Mouse (Mus musculus): ENCODE data around the gene 4930474N05Rik.

4930474N05Rik gene

GRCm38 (mm10) chr14:36094617-36095016 lies at the start of gene 4930474N05Rik:
Gene 4930474N05Rik, plus strand, starts transcription at chr14:36094917.
- no peak for DNase-seq

- DNase-seq: no peak
Measured at GRCm38 (mm10) chr14:36048746-36049391, 45.8 kb upstream of the 4930474N05Rik start.

DNA sequence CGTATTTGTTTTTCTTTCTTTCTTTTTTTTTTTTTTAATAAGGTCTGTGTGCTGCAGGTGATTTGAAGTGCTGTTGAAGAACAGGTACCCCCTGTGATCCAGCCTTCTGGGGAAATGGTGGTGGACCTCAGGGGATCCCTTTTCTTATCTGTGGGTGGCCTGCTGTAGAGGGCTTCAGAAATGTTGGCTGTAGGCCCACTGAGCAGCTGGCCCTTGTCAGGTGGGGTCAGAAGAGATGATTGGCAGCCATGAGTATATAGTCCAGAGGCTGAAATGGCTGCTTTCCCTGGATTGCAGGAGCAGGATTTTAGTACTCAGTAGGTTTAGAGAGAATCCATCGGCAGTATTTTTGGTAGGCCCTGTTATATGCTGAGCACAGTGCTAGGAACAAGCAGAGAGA lies 41.4 kb upstream of the 4930474N05Rik start:
- DNase-seq: no peak

DNA sequence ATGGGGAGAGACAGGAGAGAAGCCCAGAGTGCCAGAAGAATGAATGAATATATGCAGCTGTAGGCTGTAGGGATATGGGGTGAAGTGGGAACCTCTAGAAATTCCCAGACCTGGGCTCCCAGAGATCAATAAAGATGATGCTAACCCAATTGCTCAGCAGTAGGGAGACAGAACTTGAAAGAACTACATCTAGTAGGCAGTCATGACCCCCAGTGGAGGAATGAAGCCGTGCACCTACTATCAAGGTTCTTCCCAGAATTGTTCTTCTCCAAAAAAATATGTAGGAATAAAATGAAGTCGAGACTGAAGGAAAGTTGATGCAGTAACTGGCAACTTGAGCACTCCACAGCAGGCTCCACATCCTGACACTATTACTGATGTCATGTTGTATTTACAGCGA lies 3.8 kb downstream of the 4930474N05Rik start:
- no peak for DNase-seq

GRCm38 (mm10) chr14:36099647-36100046 lies 4.9 kb downstream of the 4930474N05Rik start:
- DNase-seq: no peak

DNA sequence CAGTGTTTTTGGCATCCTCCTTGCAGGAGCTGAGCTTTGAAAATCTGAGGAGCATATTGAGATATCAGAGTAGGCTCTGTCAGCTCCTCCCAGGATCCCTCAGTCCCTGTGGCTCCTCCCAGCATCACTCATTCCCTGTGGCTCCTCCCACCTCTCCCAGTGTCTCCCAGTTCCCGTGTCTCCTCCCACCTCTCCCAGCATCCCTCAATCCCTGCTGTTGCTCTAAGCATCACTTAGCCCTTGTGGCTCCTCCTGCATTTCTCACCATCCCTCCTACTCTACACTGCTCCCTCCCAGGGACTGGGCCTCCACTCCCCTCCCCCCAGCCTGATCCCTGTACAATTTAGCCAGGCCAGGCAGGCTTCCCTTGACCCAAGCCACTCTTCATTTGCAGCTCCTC lies 6.0 kb downstream of the 4930474N05Rik start:
- DNase-seq: no peak

GRCm38 (mm10) chr14:36114481-36114880 lies 19.8 kb downstream of the 4930474N05Rik start:
- DNase-seq: no peak

DNA sequence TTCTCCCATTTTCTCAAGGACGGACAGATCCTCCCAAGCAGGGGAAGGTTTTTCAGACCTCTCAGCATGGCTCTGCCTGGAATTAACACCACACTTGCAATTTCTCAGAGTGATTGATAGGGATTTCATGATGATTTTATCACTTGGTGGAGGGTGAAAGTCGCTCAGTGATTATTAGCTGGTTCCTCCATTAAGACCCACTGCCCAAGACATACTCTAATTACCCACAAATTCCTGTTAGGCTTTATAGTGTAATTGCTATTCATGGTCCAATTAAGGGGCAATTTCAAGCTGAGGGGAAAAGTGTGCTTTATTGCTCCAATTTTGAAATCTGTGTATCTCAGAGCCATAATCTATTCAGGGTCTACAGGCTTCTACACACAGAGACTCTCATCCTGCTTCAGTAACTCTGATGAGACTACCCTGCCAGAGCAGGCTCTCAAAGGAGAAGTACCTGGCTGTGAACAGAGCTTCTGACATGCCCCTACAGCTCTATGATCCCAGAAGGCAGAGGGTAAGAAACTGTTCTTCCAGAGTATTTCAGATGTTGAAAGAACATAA lies 29.1 kb downstream of the 4930474N05Rik start:
- no peak for DNase-seq

DNA sequence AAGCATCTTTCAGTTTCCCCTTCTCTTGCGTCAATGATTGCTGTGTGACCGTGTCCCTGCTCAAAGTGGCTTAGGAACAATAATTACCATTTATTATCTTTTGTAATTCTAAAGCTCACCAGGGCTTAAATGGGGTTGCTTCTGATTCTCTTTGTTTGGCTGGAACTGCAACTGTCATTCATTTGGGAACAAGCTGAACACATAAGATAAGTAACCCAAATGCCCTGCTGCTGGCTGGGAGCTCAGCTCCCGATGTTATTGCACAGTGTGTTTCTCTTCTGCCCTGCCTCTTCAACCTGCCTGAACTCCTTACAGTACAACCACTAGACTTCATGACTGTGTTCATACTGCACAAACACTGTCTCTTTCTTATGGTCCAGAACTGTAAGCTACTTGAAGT lies 41.0 kb downstream of the 4930474N05Rik start:
- DNase-seq: no peak

DNA sequence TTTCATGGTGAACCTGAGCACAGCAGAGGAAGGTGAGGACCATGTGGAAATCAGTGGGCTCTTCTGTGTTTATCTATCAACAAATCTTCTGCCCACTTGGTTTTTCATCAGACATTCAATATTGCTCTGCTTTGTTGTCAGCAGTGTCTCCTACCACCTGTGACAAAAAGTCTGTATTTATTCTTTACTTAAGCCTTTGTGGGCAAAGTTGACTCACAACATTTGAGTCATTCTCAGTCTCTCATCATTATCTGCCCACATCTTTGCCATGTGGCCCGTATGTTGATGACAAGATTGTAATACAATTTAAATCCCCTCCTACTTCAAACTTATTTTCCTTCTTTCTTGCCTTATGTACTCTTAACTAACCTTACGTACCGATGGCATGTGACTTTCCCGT lies 43.0 kb downstream of the 4930474N05Rik start:
- DNase-seq: no peak

- DNase-seq: no peak
Measured at GRCm38 (mm10) chr14:36145261-36145660, 50.5 kb downstream of the 4930474N05Rik start.

Data from cerebellum, adult 11 months (tissue).